Mouse (Mus musculus) hindbrain, embryonic 14.5 days (tissue): ENCODE results near the gene Eefsec. TPM values are rescaled to one million over a fixed set of nuclear protein-coding genes. Genes with fewer than 3 reads are reported as not detected.

Source experiments
- ATAC-seq: fragments of 200-750 bp; cut with Nextera tagmentation; 2 replicates; pipeline ENCODE4 v1.8.0; 2017; ENCODE audit warnings: moderate number of reproducible peaks, mild to moderate bottlenecking, moderate TSS enrichment, moderate library complexity; ENCODE audit not compliant: low FRiP score
- DNase-seq: peaks from one replicate; pipeline ENCODE4 v3.0.0-alpha.2; 2015; ENCODE audit warnings: low spot score
- H3K27ac ChIP-seq: fragments of 300-500 bp; sonication (generic); 2 replicates; pipeline ENCODE4 v1.5.1; 2014; ENCODE audit warnings: mild to moderate bottlenecking, moderate library complexity
- H3K27me3 ChIP-seq: fragments of 300-500 bp; sonication (generic); 2 replicates; pipeline ENCODE4 v1.6.1; 2014; ENCODE audit warnings: mild to moderate bottlenecking, low read length, mixed read lengths; ENCODE audit not compliant: control insufficient read depth, insufficient read depth
- H3K36me3 ChIP-seq: fragments of 300-500 bp; sonication (generic); replicated peaks from 2 replicates; pipeline ENCODE4 v1.6.1; 2014; ENCODE audit not compliant: control insufficient read depth, insufficient read depth
- H3K4me1 ChIP-seq: fragments of 300-500 bp; sonication (generic); replicated peaks from 2 replicates; pipeline ENCODE4 v1.6.1; 2014; ENCODE audit warnings: antibody characterized with exemption, low read length, mixed read lengths; ENCODE audit not compliant: control insufficient read depth, insufficient read depth
- H3K4me2 ChIP-seq: fragments of 300-500 bp; sonication (generic); replicated peaks from 2 replicates; pipeline ENCODE4 v1.6.1; 2014; ENCODE audit warnings: mild to moderate bottlenecking, moderate library complexity
- H3K4me3 ChIP-seq: fragments of 300-500 bp; sonication (generic); replicated peaks from 2 replicates; pipeline ENCODE4 v1.5.1; 2014; ENCODE audit warnings: mild to moderate bottlenecking, low read length
- H3K9ac ChIP-seq: fragments of 300-500 bp; sonication (generic); 2 replicates; pipeline ENCODE4 v1.6.1; 2014
- H3K9me3 ChIP-seq: fragments of 300-500 bp; sonication (generic); 2 replicates; pipeline ENCODE4 v1.6.1; 2016; ENCODE audit warnings: low read length; ENCODE audit not compliant: control insufficient read depth
- WGBS: fragments of 180-500 bp; shearing (Covaris S2); extraction: QIAGEN DNeasy Blood & Tissue Kit; methylation state at CpG from one replicate; pipeline ENCODE4 v1.1.7; 2014; 5-methylcytosine and 5-hydroxymethylcytosine counted together
- polyA plus RNA-seq: library from polyadenylated mRNA; unstranded; fragments of >200 nt; fragmentation: Nextera tagmentation; extraction: Ambion mirVana; gene quantifications from 2 replicates; pipeline ENCODE4 v1.2.1, GENCODE M21; 2014

Eefsec gene
- polyA plus RNA-seq, 1 experiment from 2014 or later = 28.9 TPM

GRCm38 (mm10) chr6:88221968-88222367, 224.4 kb downstream of the Eefsec start, which contains the start of gene Dnajb8:
Dnajb8 (plus strand) TSS chr6:88222268.
- Histone ChIP-seq H3K9ac (no peak within 1 kb of the TSS), H3K4me2 (no peak within 1 kb of the TSS), H3K4me1 (peaks cover 5% of the 10 kb centered on the region; the same call in 1 of the 2 replicates), H3K27me3 (no peaks in the 10 kb centered on the region), H3K27ac (no peak within 1 kb of the TSS), H3K4me3 (no peak within 1 kb of the TSS), H3K36me3 (no peaks in the 10 kb centered on the region), H3K9me3 (no peaks in the 10 kb centered on the region)
- WGBS = 41% methylated on average over 10 of the region's 10 CpGs
- DNase-seq = no peak
- no peak for ATAC-seq

- no peak overlapping the region for H3K4me3 ChIP-seq
- ATAC-seq = no peak
- 28% methylated on average over 4 of the region's 4 CpGs for WGBS
These were observed 227.2 kb downstream of the Eefsec start for GRCm38 (mm10) chr6:88219094-88219493.

GRCm38 (mm10) chr6:88216199-88216598, 230.1 kb downstream of the Eefsec start:
- H3K27ac ChIP-seq = no peak overlapping the region
- 81% methylated on average over 4 of the region's 4 CpGs for WGBS

More at GRCm38 (mm10) chr6:88219094-88219493, 227.2 kb downstream of the Eefsec start:
- no peaks in the 10 kb centered on the region for H3K36me3 ChIP-seq
- H3K9me3 ChIP-seq = no peaks in the 10 kb centered on the region
- H3K27me3 ChIP-seq = no peaks in the 10 kb centered on the region
- no peaks in the 10 kb centered on the region for H3K4me1 ChIP-seq
- no peak overlapping the region for H3K9ac ChIP-seq
- no peak overlapping the region for H3K4me2 ChIP-seq
- no peak for DNase-seq
- H3K27ac ChIP-seq = no peak overlapping the region

GRCm38 (mm10) chr6:88215797-88216196, 230.5 kb downstream of the Eefsec start:
- Histone ChIP-seq H3K27ac (no peak overlapping the region), H3K4me1 (no peaks in the 10 kb centered on the region), H3K9ac (no peak overlapping the region), H3K4me2 (no peak overlapping the region), H3K4me3 (no peak overlapping the region), H3K27me3 (no peaks in the 10 kb centered on the region), H3K36me3 (no peaks in the 10 kb centered on the region), H3K9me3 (no peaks in the 10 kb centered on the region)
- ATAC-seq (no peak), DNase-seq (no peak)
- 35% methylated on average over 6 of the region's 6 CpGs for whole genome bisulfite sequencing

More at GRCm38 (mm10) chr6:88216199-88216598, 230.1 kb downstream of the Eefsec start:
- Histone ChIP-seq H3K4me2 (no peak overlapping the region), H3K36me3 (no peaks in the 10 kb centered on the region), H3K4me1 (no peaks in the 10 kb centered on the region), H3K9ac (no peak overlapping the region), H3K4me3 (no peak overlapping the region), H3K27me3 (no peaks in the 10 kb centered on the region), H3K9me3 (no peaks in the 10 kb centered on the region)
- no peak for ATAC-seq
- DNase-seq = no peak

- DNase-seq = no peak
- Histone ChIP-seq H3K9ac (no peak overlapping the region), H3K9me3 (no peaks in the 10 kb centered on the region), H3K36me3 (no peaks in the 10 kb centered on the region), H3K27me3 (peaks cover 37% of the 10 kb centered on the region), H3K4me1 (no peaks in the 10 kb centered on the region), H3K27ac (no peak overlapping the region), H3K4me2 (no peak overlapping the region), H3K4me3 (no peak overlapping the region)
- ATAC-seq = no peak
- 70% methylated on average over 3 of the region's 3 CpGs for WGBS
These were observed 236.2 kb downstream of the Eefsec start for GRCm38 (mm10) chr6:88210182-88210581.

- Histone ChIP-seq H3K4me3 (no peak overlapping the region), H3K9me3 (no peaks in the 10 kb centered on the region), H3K27me3 (peaks cover 45% of the 10 kb centered on the region), H3K9ac (no peak overlapping the region), H3K4me2 (no peak overlapping the region), H3K27ac (no peak overlapping the region), H3K36me3 (no peaks in the 10 kb centered on the region), H3K4me1 (no peaks in the 10 kb centered on the region)
- 86% methylated on average over 5 of the region's 5 CpGs for WGBS
- ATAC-seq (no peak), DNase-seq (no peak)
These were observed 236.9 kb downstream of the Eefsec start for GRCm38 (mm10) chr6:88209453-88209852.

GRCm38 (mm10) chr6:88208321-88208720, 238.0 kb downstream of the Eefsec start:
- peaks cover 56% of the 10 kb centered on the region for H3K27me3 ChIP-seq
- H3K9ac ChIP-seq = no peak overlapping the region
- no peak overlapping the region for H3K27ac ChIP-seq
- no peak for ATAC-seq
- 94% methylated on average over 3 of the region's 3 CpGs for WGBS
- H3K4me2 ChIP-seq = no peak overlapping the region
- H3K9me3 ChIP-seq = no peaks in the 10 kb centered on the region
- H3K4me1 ChIP-seq = no peaks in the 10 kb centered on the region
- H3K36me3 ChIP-seq = no peaks in the 10 kb centered on the region
- no peak for DNase-seq
- no peak overlapping the region for H3K4me3 ChIP-seq

- Histone ChIP-seq H3K27me3 (peaks cover 64% of the 10 kb centered on the region), H3K27ac (no peak overlapping the region), H3K4me3 (no peak overlapping the region), H3K9ac (no peak overlapping the region), H3K9me3 (no peaks in the 10 kb centered on the region), H3K4me2 (no peak overlapping the region), H3K36me3 (no peaks in the 10 kb centered on the region), H3K4me1 (no peaks in the 10 kb centered on the region)
- ATAC-seq = no peak
- 92% methylated on average over 10 of the region's 10 CpGs for WGBS
- no peak for DNase-seq
These were observed 238.8 kb downstream of the Eefsec start for GRCm38 (mm10) chr6:88207403-88208033.
